Mouse (Mus musculus): ENCODE data around the gene Fgf13. TPM values are rescaled to one million over a fixed set of nuclear protein-coding genes. Genes with fewer than 3 reads are reported as not detected.
A peak's percentile ranks its signal among the peaks of the same experiment; 100 is the strongest.

Fgf13 gene
- polyA plus RNA-seq, 1 experiment from 2014 or later = 78.9 TPM

GRCm38 (mm10) chrX:59085928-59086327 lies 481.9 kb downstream of the Fgf13 start:
- Histone ChIP-seq H3K27me3 (replicated peaks; ENCODE audit: control insufficient read depth, insufficient read depth, low read length) (no peaks in the 10 kb centered on the region), H3K4me1 (ENCODE audit: control insufficient read depth, insufficient read depth, low read length) (no peaks in the 10 kb centered on the region), H3K27ac (ENCODE audit: low read depth, low read length) (no peak overlapping the region), H3K9me3 (replicated peaks; ENCODE audit: control insufficient read depth, low read length) (no peaks in the 10 kb centered on the region), H3K9ac (ENCODE audit: low read length) (no peak overlapping the region), H3K4me2 (ENCODE audit: low read length) (no peak overlapping the region), H3K36me3 (ENCODE audit: control insufficient read depth, insufficient read depth, low read length) (no peaks in the 10 kb centered on the region), H3K4me3 (ENCODE audit: low read depth, low read length) (no peak overlapping the region)
- DNase-seq (ENCODE audit: low spot score) (no peak), ATAC-seq (no peak)
- WGBS = 92% methylated on average over 3 of the region's 3 CpGs

- no peak overlapping the region for H3K4me3 ChIP-seq (ENCODE audit: low read depth, low read length)
These were observed 487.4 kb downstream of the Fgf13 start for GRCm38 (mm10) chrX:59080427-59080826.

GRCm38 (mm10) chrX:59072083-59072482 lies 495.8 kb downstream of the Fgf13 start:
- no peak for DNase-seq (ENCODE audit: low spot score)
- no peak overlapping the region for H3K27ac ChIP-seq (ENCODE audit: low read depth, low read length)
- H3K9ac ChIP-seq (ENCODE audit: low read length) = no peak overlapping the region
- no peaks in the 10 kb centered on the region for H3K36me3 ChIP-seq (ENCODE audit: control insufficient read depth, insufficient read depth, low read length)
- no peak for ATAC-seq
- H3K4me3 ChIP-seq (ENCODE audit: low read depth, low read length) = no peak overlapping the region
- 71% methylated on average over 3 of the region's 3 CpGs for WGBS
- H3K4me2 ChIP-seq (ENCODE audit: low read length) = no peak overlapping the region
- H3K27me3 ChIP-seq (replicated peaks; ENCODE audit: control insufficient read depth, insufficient read depth, low read length) = no peaks in the 10 kb centered on the region
- no peaks in the 10 kb centered on the region for H3K9me3 ChIP-seq (replicated peaks; ENCODE audit: control insufficient read depth, low read length)
- H3K4me1 ChIP-seq (ENCODE audit: control insufficient read depth, insufficient read depth, low read length) = no peaks in the 10 kb centered on the region

More at GRCm38 (mm10) chrX:59080427-59080826, 487.4 kb downstream of the Fgf13 start:
- H3K9me3 ChIP-seq (replicated peaks; ENCODE audit: control insufficient read depth, low read length) = no peaks in the 10 kb centered on the region
- H3K27ac ChIP-seq (ENCODE audit: low read depth, low read length) = no peak overlapping the region
- DNase-seq (ENCODE audit: low spot score) (peak; percentile 27), ATAC-seq (peak; percentile 55; the same call in 1 of the 2 replicates)
- no peaks in the 10 kb centered on the region for H3K4me1 ChIP-seq (ENCODE audit: control insufficient read depth, insufficient read depth, low read length)
- no peaks in the 10 kb centered on the region for H3K27me3 ChIP-seq (replicated peaks; ENCODE audit: control insufficient read depth, insufficient read depth, low read length)
- H3K36me3 ChIP-seq (ENCODE audit: control insufficient read depth, insufficient read depth, low read length) = no peaks in the 10 kb centered on the region
- no peak overlapping the region for H3K9ac ChIP-seq (ENCODE audit: low read length)
- H3K4me2 ChIP-seq (ENCODE audit: low read length) = no peak overlapping the region

- WGBS = 76% methylated on average over 4 of the region's 4 CpGs
- no peaks in the 10 kb centered on the region for H3K9me3 ChIP-seq (replicated peaks; ENCODE audit: control insufficient read depth, low read length)
- ATAC-seq = no peak
- no peak overlapping the region for H3K27ac ChIP-seq (ENCODE audit: low read depth, low read length)
- no peak for DNase-seq (ENCODE audit: low spot score)
- no peaks in the 10 kb centered on the region for H3K4me1 ChIP-seq (ENCODE audit: control insufficient read depth, insufficient read depth, low read length)
- H3K36me3 ChIP-seq (ENCODE audit: control insufficient read depth, insufficient read depth, low read length) = no peaks in the 10 kb centered on the region
- H3K4me2 ChIP-seq (ENCODE audit: low read length) = no peak overlapping the region
- H3K9ac ChIP-seq (ENCODE audit: low read length) = no peak overlapping the region
- no peak overlapping the region for H3K4me3 ChIP-seq (ENCODE audit: low read depth, low read length)
- no peaks in the 10 kb centered on the region for H3K27me3 ChIP-seq (replicated peaks; ENCODE audit: control insufficient read depth, insufficient read depth, low read length)
These were observed 504.7 kb downstream of the Fgf13 start for GRCm38 (mm10) chrX:59063157-59063556.

GRCm38 (mm10) chrX:59034969-59035368 lies 532.9 kb downstream of the Fgf13 start:
- no peaks in the 10 kb centered on the region for H3K9me3 ChIP-seq (replicated peaks; ENCODE audit: control insufficient read depth, low read length)
- 71% methylated on average over 1 of the region's 1 CpGs for WGBS
- H3K36me3 ChIP-seq (ENCODE audit: control insufficient read depth, insufficient read depth, low read length) = no peaks in the 10 kb centered on the region
- H3K9ac ChIP-seq (ENCODE audit: low read length) = no peak overlapping the region
- no peak for ATAC-seq
- H3K4me1 ChIP-seq (ENCODE audit: control insufficient read depth, insufficient read depth, low read length) = no peaks in the 10 kb centered on the region
- no peak overlapping the region for H3K4me2 ChIP-seq (ENCODE audit: low read length)
- no peak overlapping the region for H3K27ac ChIP-seq (ENCODE audit: low read depth, low read length)
- H3K27me3 ChIP-seq (replicated peaks; ENCODE audit: control insufficient read depth, insufficient read depth, low read length) = no peaks in the 10 kb centered on the region
- H3K4me3 ChIP-seq (ENCODE audit: low read depth, low read length) = no peak overlapping the region
- DNase-seq (ENCODE audit: low spot score) = no peak

MicroRNA genes within 50 kb of the gene (microRNA counts, 519-probe panel; counts per million panel counts)
- 2,766 counts per million, percentile 20 among the panel's probes with 10 or more counts for microRNA mmu-miR-504

Small RNA genes lying within 50 kb of the gene (microRNA-seq; reads per million reads assigned to microRNA genes)
- gene Mir504 = 7.8 reads per million, percentile 30 among the genes with 10 or more reads in this experiment

Data from forebrain, embryonic 14.5 days (tissue).